Comparison of ENCODE assay signal across 8 mouse cellular contexts in genomic region chr3:32709388-32709787, GRCm38 (mm10). TPM values are rescaled to one million over a fixed set of nuclear protein-coding genes. Genes with fewer than 3 reads are reported as not detected.
A peak's percentile ranks its signal among the peaks of the same experiment; 100 is the strongest.
DNase-seq lines count a peak whose midpoint lies in the region; ATAC-seq and TF ChIP-seq lines count a peak whose summit lies in the region.

No protein-coding gene starts in this region.

- WGBS in spleen, adult 2 months: 6% methylated on average over 9 of the region's 9 CpGs
- WGBS in limb, embryonic 15.5 days: 8% methylated on average over 9 of the region's 9 CpGs
- WGBS in stomach, embryonic 16.5 days: 6% methylated on average over 9 of the region's 9 CpGs

- no peak for TF ChIP-seq CTCF in spleen, adult 2 months (IDR thresholded peaks at IDR 0.05; ENCODE audit: extremely low read depth, insufficient read depth, insufficient read length, insufficient replicate concordance)

- H3K9me3 ChIP-seq in erythroblast, embryonic 14.5 days (ENCODE audit: control insufficient read depth, low read length): no peaks in the 10 kb centered on the region
- H3K9me3 ChIP-seq in limb, embryonic 15.5 days: no peaks in the 10 kb centered on the region
- H3K9me3 ChIP-seq in stomach, embryonic 16.5 days (replicated peaks; ENCODE audit: control insufficient read depth, low read length): no peaks in the 10 kb centered on the region

- peak overlapping the region; percentile 83 for H3K27ac ChIP-seq in spleen, adult 2 months (ENCODE audit: insufficient read depth, low read length)
- peak overlapping the region; percentile 92 for H3K27ac ChIP-seq in limb, embryonic 15.5 days
- peak overlapping the region; percentile 91 for H3K27ac ChIP-seq in stomach, embryonic 16.5 days (ENCODE audit: low read length)

- no peak for TF ChIP-seq POLR2A in spleen, adult 2 months (IDR thresholded peaks at IDR 0.05; ENCODE audit: low read depth, low read length)

- H3K4me3 ChIP-seq in erythroblast, embryonic 14.5 days (replicated peaks): peak overlapping the region; percentile 87
- H3K4me3 ChIP-seq in spleen, adult 2 months (ENCODE audit: extremely low read depth, insufficient read depth, insufficient read length): peak overlapping the region; percentile 89
- peak overlapping the region; percentile 94 for H3K4me3 ChIP-seq in limb, embryonic 15.5 days
- H3K4me3 ChIP-seq in stomach, embryonic 16.5 days (replicated peaks; ENCODE audit: low read length): peak overlapping the region; percentile 100

- H3K27me3 ChIP-seq in erythroblast, embryonic 14.5 days (ENCODE audit: control insufficient read depth): no peaks in the 10 kb centered on the region
- no peaks in the 10 kb centered on the region for H3K27me3 ChIP-seq in spleen, adult 2 months (ENCODE audit: control insufficient read depth, insufficient read depth, low read length)
- H3K27me3 ChIP-seq in limb, embryonic 15.5 days: no peaks in the 10 kb centered on the region
- H3K27me3 ChIP-seq in stomach, embryonic 16.5 days (ENCODE audit: control insufficient read depth, insufficient read depth, low read length): no peaks in the 10 kb centered on the region

- H3K4me1 ChIP-seq in erythroblast, embryonic 14.5 days (ENCODE audit: control insufficient read depth): peaks cover 38% of the 10 kb centered on the region
- H3K4me1 ChIP-seq in spleen, adult 2 months (ENCODE audit: control insufficient read depth, insufficient read depth, insufficient read length): no peaks in the 10 kb centered on the region; the same call in 1 of the 2 replicates
- H3K4me1 ChIP-seq in limb, embryonic 15.5 days: peaks cover 8% of the 10 kb centered on the region; the same call in 1 of the 2 replicates
- peaks cover 6% of the 10 kb centered on the region; the same call in 1 of the 2 replicates for H3K4me1 ChIP-seq in stomach, embryonic 16.5 days (ENCODE audit: control insufficient read depth, insufficient read depth, low read length)

- ATAC-seq in erythroblast, adult 5-6 weeks (replicated peaks; ENCODE audit: low FRiP score, poor library complexity, severe bottlenecking): no peak
- ATAC-seq in limb, embryonic 15.5 days (ENCODE audit: insufficient number of reproducible peaks, low FRiP score, low TSS enrichment, low read depth): no peak
- no peak for ATAC-seq in stomach, embryonic 16.5 days (ENCODE audit: insufficient read depth, low FRiP score)

- peaks cover 41% of the 10 kb centered on the region for H3K36me3 ChIP-seq in erythroblast, embryonic 14.5 days (ENCODE audit: control insufficient read depth)
- H3K36me3 ChIP-seq in spleen, adult 2 months (ENCODE audit: control insufficient read depth, insufficient read depth, low read length): peaks cover 12% of the 10 kb centered on the region
- H3K36me3 ChIP-seq in limb, embryonic 15.5 days: peaks cover 28% of the 10 kb centered on the region
- H3K36me3 ChIP-seq in stomach, embryonic 16.5 days (ENCODE audit: control insufficient read depth, insufficient read depth, low read length): peaks cover 10% of the 10 kb centered on the region; the same call in 1 of the 2 replicates

- peak in 1 of 2 experiments; percentile 8 for DNase-seq in spleen, adult 2 months (ENCODE audit: low read depth in 1 of 2, low spot score in 2 of 2)
- no peak for DNase-seq in spleen, postnatal 36 days (ENCODE audit: low spot score in 2 of 2)
- no peak for DNase-seq in embryo, embryonic 10.5 days (ENCODE audit: low spot score)
- no peak for DNase-seq in c-Kit-positive CD71-positive TER-119-positive erythroid progenitor cells, embryonic 14.5 days (ENCODE audit: low spot score)

- H3K9ac ChIP-seq in limb, embryonic 15.5 days: peak overlapping the region; percentile 92
- H3K9ac ChIP-seq in stomach, embryonic 16.5 days (ENCODE audit: low read length): peak overlapping the region; percentile 95

- peak overlapping the region; percentile 69 for H3K4me2 ChIP-seq in limb, embryonic 15.5 days
- H3K4me2 ChIP-seq in stomach, embryonic 16.5 days (ENCODE audit: low read depth, low read length): peak overlapping the region; percentile 82

RNA-seq across cellular contexts. Expression of gene Actl6a, which starts 3.3 kb away (rescaled TPM):
- polyA plus RNA-seq in erythroblast, embryonic 14.5 days (2012): 0.90 and 1.4 TPM in 2 replicates
- total RNA-seq in erythroblast, adult 5-6 weeks (2015; ENCODE audit: low replicate concordance): 24.2 and 49.2 TPM in 2 replicates
- total RNA-seq in erythroblast, adult 5-6 weeks (2017; ENCODE audit: low replicate concordance): 21.7 and 22.0 TPM in 2 replicates
- 12.9 and 14.8 TPM in 2 replicates for polyA plus RNA-seq in spleen, adult 2 months (2012; rRNA removed)
- polyA plus RNA-seq in limb, embryonic 15.5 days (2015; fragmentation: Nextera tagmentation; extraction: Ambion mirVana): 113 and 117 TPM in 2 replicates
- 120 TPM in 2 replicates for polyA plus RNA-seq in stomach, embryonic 16.5 days (2015; fragmentation: Nextera tagmentation; extraction: Ambion mirVana)

RNA-seq across cellular contexts. Expression of gene Ndufb5, which starts 27.4 kb away (rescaled TPM):
- 0.60 and 1.5 TPM in 2 replicates for polyA plus RNA-seq in erythroblast, embryonic 14.5 days (2012)
- total RNA-seq in erythroblast, adult 5-6 weeks (2015; ENCODE audit: low replicate concordance): 40.0 and 41.8 TPM in 2 replicates
- total RNA-seq in erythroblast, adult 5-6 weeks (2017; ENCODE audit: low replicate concordance): 35.4 and 35.8 TPM in 2 replicates
- 65.3 and 82.2 TPM in 2 replicates for polyA plus RNA-seq in spleen, adult 2 months (2012; rRNA removed)
- polyA plus RNA-seq in limb, embryonic 15.5 days (2015; fragmentation: Nextera tagmentation; extraction: Ambion mirVana): 263 and 276 TPM in 2 replicates
- polyA plus RNA-seq in stomach, embryonic 16.5 days (2015; fragmentation: Nextera tagmentation; extraction: Ambion mirVana): 268 and 316 TPM in 2 replicates

RNA-seq across cellular contexts. Expression of gene Mrpl47, which starts 28.0 kb away (rescaled TPM):
- polyA plus RNA-seq in erythroblast, embryonic 14.5 days (2012): 0.10 and 0.25 TPM in 2 replicates
- total RNA-seq in erythroblast, adult 5-6 weeks (2015; ENCODE audit: low replicate concordance): 3.7 and 22.8 TPM in 2 replicates
- total RNA-seq in erythroblast, adult 5-6 weeks (2017; ENCODE audit: low replicate concordance): 3.3 and 6.0 TPM in 2 replicates
- 0.50 and 0.82 TPM in 2 replicates for polyA plus RNA-seq in spleen, adult 2 months (2012; rRNA removed)
- polyA plus RNA-seq in limb, embryonic 15.5 days (2015; fragmentation: Nextera tagmentation; extraction: Ambion mirVana): 24.2 and 27.4 TPM in 2 replicates
- polyA plus RNA-seq in stomach, embryonic 16.5 days (2015; fragmentation: Nextera tagmentation; extraction: Ambion mirVana): 26.4 and 28.1 TPM in 2 replicates

Comparison
In these comparisons a context has a peak if more than half of its experiments do, and no peak if none do; other contexts are left out.
1. RNA of gene Ndufb5, which starts 27.4 kb away (polyA plus RNA-seq): 268 to 316 TPM in stomach, embryonic 16.5 days, 263 to 276 TPM in limb, embryonic 15.5 days and 65.3 to 82.2 TPM in spleen, adult 2 months; 0.60 to 1.5 TPM in erythroblast, embryonic 14.5 days; every median in the first group is over 10 times any median in the second.
2. RNA of gene Mrpl47, which starts 28.0 kb away (polyA plus RNA-seq): 26.4 to 28.1 TPM in stomach, embryonic 16.5 days and 24.2 to 27.4 TPM in limb, embryonic 15.5 days; 0.50 to 0.82 TPM in spleen, adult 2 months and 0.10 to 0.25 TPM in erythroblast, embryonic 14.5 days; every median in the first group is over 10 times any median in the second.
3. Peak in every context shown above with its lines, with median percentiles within 50 percentile points of each other: H3K4me3 ChIP-seq and H3K27ac ChIP-seq.